Mouse (Mus musculus) spleen, embryonic (tissue): Measurements from ENCODE around the gene Aifm1.

Experiments used
- CTCF ChIA-PET: fragments of 350-600 bp; sonication (Branson Sonifier 250); formaldehyde crosslinking; loops from one replicate; lab custom pipeline; 2022; lab: Charles Lee

Gene Aifm1

DNA sequence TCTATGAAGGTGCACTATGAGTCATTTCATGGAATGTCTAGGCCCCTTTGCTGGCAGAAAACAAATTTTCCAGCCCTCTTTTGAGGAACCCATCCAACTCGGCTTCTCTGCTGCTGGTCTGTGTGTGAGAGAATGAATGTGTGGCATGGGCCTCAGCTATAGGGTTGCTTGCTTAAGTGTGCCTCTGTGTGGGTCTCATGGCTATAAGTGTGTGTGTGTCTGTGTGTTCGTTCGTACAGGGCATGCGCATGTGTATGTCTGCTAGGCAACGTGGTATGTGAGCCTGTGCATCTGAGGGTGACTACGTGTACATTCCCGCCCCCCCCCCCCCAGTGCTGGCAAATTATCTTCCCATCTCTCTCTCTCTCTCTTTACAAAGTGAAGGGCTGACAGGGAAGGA is 52.9 kb downstream of the Aifm1 start:
- CTCF ChIA-PET: no interaction called here

DNA sequence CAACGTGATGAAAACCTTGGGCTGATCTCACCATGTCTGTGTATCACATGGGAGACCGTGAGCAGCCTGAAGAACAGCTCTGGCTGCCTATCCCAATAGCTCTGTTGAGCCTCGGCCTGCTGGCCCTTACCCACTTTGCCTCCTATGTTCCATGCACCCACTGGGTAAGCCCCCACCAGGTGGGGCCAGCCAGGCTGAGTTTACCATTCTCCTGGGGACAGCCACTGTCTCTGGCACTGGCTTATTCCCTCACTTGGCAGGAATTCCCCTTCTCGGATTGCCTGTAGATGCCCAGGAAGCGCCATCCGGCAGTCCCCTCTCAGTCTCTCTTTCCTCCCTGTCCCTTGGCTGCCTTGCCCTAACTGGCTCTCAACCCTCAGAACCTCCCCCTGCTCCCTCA is 56.4 kb downstream of the Aifm1 start:
- CTCF ChIA-PET: interaction anchor here (0.8 kb wide), 1 partner anchor 28 kb away, joined by 10 read pairs; no protein-coding TSS in a partner anchor

DNA sequence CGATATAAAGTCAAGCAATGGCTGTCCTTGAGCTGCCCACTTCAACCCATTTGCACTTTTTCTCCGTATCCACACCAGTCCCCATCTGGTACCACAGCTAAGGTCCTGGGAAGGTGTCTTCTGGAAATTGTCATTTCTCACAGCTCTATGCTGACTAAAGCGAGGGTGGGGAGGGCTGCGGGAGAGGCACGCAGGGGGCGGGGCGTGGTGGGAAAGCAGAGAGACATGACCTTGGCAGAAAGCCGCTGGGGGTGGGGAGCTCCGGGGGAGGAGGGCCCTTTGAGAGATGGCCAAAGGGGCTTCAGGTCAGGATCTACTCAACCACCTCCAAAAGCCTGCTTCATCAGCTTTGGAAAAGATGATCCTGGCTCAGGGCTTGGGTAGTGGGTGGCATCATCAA is 58.3 kb downstream of the Aifm1 start:
- CTCF ChIA-PET: interaction anchor here (1.6 kb wide), 1 partner anchor 31 kb away, joined by 5 read pairs; no protein-coding TSS in a partner anchor

DNA sequence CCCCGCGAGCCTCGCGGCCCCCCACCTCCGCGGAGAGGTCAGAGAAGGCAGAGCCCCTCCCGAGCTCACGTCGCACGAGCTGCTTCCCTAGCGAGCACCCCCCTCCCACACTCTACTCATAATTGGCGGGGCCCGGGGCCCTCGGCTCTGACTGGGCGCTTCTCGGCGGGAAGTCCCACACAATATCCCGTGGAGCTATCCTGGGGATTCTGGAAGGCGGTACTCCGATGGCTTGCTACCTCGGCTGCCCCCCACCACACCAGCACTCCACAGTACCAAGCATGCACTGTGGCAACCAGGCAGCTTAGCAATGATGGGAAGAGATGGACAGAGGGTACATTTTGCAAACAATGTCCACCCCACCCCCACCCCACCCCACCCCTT is 58.9 kb downstream of the Aifm1 start:
- CTCF ChIA-PET: interaction anchor here (0.6 to 1.6 kb wide), 2 partner anchors 31 to 184 kb away, joined by 3 to 5 read pairs; no protein-coding TSS in a partner anchor

DNA sequence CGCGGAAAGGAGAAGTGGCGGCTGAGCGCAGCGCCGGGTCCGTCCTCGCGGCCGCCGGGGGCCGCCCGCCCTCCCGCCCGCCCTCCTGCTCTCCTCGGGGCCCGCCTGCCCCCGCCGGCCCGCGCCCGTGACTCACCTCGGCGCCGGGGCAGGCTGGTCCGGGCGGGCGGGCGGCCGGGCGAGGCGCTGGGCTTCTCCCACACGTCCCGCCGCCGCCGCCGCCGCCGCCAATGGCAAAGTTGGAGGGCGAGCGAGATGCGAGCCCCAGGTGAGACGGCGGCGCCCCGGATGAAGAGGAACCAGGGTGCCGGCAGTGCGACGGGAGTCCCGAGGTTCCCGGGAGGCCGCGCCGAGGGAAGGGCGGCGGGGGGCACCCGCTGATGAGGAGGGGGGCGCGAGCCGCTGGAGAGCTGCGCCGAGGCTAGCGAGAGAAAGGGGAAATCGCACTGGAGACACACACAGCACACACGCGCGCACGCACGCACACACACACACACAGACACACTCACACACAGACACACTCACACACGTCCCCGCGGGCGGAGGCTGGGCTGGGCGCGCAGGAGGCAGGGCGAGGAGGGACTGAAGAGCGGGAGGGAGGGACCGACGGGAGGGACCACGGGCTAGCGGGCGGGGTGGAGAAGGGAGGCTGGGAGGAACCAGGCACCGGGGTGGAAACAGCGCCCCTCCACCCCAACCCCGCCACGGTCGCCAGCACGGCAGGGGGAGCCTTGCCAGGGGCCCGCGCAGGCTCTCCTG is 59.4 kb downstream of the Aifm1 start:
- CTCF ChIA-PET: interaction anchor here (0.6 to 1.4 kb wide), 2 partner anchors 21 to 183 kb away, joined by 3 read pairs; no protein-coding TSS in a partner anchor

DNA sequence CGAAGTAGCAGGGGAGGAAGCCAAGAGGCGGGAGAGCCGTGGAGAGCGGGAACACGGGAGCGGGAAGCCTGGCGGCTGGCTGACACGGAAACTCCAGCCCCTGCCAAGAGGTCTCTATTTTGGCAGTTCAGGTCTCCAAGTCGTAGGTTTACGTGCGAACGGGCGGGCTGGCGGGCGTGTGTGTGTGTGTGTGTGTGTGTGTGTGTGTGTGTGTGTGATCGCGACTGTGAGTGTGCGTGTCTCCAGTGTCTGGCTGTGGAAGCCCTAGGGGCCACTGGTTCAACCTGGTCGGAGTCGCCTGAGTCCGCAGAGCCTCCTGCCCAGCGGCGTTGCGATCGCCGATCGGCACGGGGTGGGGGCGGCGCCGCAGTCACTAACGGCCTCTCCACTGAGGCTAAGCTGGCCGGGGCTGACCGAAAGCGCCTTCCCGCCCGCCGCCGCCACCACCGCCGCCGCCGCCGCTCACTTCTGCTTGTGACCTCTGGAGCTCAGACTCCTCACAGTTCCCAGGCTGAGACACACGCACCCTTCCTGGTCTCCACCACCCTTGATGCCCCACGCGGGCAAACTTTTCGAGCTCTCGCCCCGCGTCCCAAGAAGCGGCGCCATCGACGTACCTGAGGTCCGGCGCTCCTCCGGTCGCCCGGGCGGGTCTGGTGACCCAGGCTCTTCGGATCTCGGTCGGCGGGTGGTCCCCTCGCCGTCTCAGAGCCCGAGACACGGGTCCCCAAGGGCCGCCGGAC is 60.3 kb downstream of the Aifm1 start:
- CTCF ChIA-PET: interaction anchor here (0.6 to 1.4 kb wide), 4 partner anchors 17 to 277 kb away, joined by 3 read pairs; no protein-coding TSS in a partner anchor

DNA sequence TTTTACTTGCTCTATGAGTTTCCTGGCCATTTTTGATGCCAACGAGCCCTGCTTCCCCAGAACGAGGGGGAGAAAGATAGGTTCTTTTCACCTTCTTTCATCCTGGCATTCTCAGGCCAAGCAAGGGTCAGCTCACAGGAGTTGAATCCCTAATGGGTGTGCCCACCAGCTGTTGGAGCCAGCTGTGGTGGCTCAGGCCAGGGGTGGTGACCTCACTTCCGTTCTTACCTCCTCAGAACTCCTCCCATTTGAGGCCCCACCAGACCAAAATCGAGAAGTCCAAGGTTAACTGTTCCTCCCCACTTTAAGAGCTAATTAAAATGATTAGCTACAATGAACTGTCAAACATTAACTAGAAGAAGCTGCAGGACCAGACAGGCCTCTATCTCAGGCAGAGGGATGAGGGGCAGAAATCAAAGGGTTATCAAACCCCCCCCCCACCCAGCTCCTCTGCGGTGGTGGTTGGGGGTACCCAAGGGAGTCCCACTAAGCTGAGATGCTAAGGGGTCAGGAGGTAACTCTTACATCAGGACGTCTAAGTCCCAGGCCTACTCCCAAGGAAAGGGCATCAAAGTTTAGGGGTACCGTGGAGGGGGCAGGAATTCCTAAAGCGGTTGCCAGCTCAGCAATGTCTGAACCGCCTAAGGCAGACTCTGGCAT is 61.0 kb downstream of the Aifm1 start:
- CTCF ChIA-PET: interaction anchor here (0.6 to 1.4 kb wide), 4 partner anchors 16 to 276 kb away, joined by 3 read pairs; no protein-coding TSS in a partner anchor

DNA sequence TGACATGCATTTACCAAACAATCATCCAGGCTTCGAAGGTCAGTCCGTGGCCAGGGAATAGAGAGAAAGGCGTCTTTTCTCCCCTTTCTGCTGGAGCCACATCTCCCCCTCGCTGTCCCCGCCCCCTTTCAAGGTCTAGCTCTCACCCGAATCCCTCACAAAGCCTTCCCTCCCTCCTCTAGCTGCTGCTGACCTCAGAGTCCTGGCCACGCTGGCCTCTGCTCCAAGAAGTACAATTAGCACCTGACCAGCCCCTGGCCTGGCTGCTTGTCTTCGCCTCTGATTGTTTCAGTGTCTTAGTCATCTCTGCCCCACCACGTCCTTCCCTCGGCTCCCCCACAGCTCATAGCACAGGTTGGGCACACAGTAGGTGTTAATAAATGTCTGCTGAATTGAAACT is 63.7 kb downstream of the Aifm1 start:
- CTCF ChIA-PET: no interaction called here

DNA sequence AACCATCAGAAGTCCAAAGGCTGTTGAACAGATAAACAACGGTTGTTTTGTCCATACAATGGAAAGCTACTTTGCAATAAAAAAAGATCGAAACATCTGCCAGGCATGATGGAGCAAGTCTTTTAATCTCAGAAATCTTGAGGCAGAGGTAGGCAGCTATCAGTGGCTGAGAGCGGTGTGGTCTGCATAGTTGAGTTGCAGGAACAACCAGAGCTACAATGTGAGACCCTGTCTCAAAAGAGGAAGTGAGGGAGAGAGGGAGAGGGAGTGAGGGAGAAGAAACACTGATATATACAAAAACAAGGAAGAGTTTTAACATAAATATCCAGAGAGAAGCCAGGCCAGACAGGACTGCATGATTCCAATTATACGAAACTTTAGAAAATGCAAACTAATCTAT is 68.7 kb downstream of the Aifm1 start:
- CTCF ChIA-PET: no interaction called here

DNA sequence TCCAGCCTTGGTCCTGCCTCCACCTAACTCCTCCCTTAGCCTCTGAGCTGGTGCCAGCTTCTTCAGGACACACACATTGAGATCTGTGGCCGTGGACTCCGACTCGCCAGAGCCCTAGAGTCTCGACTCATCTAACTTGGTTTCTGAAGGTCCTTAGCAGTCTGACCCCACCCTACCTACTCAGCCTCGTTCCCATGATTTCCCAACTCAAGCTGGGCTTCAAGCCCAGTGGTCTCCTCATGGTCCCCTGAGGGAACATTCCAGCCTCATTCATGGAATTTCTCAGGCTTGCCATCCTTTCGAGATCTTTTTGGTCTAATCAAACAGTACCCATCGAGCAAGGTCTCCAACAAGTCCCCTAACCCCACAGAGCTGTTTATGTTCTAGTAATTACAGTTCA is 71.4 kb downstream of the Aifm1 start:
- CTCF ChIA-PET: no interaction called here

DNA sequence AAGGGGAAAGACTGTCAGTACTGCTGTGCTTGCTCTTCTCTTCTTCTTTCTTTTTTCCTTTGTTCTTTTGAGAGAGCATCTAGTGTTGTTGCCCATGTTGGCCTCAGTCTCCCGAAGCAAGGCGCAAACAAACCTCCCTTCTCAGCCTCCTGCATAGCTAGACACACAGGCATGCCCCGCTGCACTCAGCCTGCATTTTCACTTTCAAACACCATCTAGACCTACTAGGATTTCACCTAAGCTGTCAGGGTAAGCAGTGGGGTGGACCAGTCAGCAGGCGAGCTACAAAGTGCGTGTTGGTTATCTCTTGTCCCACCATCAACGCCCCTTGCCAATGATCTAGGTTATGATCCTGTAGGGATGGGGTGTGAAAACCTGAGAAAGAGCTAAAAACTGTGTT is 71.8 kb downstream of the Aifm1 start:
- CTCF ChIA-PET: no interaction called here

DNA sequence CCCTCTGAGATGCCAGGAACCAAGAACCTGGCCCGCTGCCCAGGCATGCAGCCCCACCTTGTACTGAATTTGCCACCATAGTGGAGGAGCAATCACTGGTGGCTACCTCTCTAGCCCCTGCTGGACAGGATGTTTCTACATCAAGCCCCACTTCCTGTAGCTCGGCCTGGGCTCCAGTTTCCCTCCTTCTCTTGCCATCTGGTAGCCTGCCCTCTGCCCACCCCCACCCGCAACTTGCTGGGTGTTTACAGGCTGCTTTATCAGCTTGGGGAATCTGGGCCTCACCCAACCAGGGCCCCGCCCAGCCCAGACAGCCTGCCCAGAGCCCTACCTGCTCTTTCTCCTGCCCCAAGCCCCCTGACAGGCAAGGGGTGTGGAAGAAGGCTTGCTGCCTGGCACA is 74.3 kb downstream of the Aifm1 start:
- CTCF ChIA-PET: no interaction called here

DNA sequence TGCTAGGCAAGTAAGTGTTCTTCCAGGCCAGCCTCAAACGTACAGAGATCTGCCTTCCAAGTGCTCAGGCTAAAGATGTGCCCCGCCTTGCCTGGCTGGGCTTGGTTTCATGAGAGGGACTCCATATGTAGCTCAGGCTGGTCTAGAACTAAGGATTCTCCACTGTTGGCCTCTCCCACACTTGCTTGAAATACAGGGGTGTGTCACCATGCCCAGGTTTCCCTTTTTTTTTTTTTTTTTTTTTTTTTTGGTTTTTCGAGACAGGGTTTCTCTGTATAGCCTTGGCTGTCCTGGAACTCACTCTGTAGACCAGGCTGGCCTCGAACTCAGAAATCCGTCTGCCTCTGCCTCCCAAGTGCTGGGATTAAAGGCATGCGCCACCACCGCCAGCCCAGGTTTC is 77.3 kb downstream of the Aifm1 start:
- CTCF ChIA-PET: interaction anchor here (1.1 kb wide), 1 partner anchor 16 kb away, joined by 3 read pairs; no protein-coding TSS in a partner anchor

DNA sequence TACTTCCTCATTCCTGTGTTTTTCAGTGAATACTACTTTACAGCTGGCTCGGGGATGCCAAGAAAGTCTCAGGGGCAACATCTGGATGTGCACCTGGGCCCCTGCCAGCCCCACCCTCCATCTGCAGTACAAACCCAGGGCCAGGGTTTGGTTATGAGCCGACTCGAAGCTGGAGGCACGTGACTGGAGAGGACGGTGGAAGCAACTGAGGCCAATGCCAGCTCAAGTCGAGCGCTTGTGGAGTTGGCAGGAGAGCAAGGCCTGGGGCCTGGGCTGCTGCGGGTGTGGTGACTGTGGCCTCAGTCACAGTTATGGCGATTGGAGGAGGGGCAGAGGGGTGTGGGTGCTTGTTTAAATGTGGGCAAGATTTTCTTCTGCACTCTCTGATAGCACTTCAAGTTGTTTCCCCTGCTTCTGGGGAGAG is 77.9 kb downstream of the Aifm1 start:
- CTCF ChIA-PET: no interaction called here

DNA sequence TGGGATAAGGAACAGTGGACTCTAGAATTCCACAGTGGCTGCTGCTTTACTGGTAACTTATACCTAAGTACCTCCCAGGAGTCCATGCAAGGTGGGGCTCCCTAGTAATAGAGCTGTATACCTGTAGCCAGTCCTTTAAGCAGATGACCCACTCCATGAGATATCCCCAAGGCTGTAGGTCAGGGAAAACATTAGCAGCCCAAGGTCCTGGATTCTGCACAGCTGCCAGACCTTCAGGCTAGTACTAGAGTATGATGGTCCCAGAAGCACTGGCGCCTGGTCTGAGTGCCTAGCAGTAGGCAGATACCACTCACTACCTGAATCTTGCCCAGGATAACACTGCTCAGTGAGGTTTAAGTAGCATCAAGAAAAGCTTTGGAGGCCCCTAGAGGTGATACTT is 79.1 kb downstream of the Aifm1 start:
- CTCF ChIA-PET: interaction anchor here (0.5 kb wide), 1 partner anchor 36 kb away, joined by 3 read pairs; no protein-coding TSS in a partner anchor

DNA sequence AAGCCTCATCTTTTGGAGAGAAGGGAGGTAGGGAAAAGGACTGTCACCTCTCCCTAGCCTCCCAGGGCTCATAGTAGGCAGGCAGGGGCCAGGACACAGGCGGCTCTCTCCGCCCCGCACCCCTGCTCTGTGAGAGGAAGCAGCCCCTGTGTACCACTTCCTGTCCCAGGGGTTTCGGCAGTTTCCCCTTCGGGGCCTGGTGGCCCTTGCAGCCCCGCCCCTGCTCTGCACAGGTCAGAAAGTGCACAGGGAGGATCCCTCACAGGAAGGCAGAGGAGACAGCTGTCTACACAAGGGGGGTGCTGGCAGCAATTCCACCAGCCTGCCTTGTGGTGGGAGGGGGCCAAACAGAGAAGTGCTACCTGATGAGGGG is 79.8 kb downstream of the Aifm1 start:
- CTCF ChIA-PET: interaction anchor here (0.6 to 1.8 kb wide), 3 partner anchors 9 to 215 kb away, joined by 3 to 6 read pairs (median 3); no protein-coding TSS in a partner anchor

DNA sequence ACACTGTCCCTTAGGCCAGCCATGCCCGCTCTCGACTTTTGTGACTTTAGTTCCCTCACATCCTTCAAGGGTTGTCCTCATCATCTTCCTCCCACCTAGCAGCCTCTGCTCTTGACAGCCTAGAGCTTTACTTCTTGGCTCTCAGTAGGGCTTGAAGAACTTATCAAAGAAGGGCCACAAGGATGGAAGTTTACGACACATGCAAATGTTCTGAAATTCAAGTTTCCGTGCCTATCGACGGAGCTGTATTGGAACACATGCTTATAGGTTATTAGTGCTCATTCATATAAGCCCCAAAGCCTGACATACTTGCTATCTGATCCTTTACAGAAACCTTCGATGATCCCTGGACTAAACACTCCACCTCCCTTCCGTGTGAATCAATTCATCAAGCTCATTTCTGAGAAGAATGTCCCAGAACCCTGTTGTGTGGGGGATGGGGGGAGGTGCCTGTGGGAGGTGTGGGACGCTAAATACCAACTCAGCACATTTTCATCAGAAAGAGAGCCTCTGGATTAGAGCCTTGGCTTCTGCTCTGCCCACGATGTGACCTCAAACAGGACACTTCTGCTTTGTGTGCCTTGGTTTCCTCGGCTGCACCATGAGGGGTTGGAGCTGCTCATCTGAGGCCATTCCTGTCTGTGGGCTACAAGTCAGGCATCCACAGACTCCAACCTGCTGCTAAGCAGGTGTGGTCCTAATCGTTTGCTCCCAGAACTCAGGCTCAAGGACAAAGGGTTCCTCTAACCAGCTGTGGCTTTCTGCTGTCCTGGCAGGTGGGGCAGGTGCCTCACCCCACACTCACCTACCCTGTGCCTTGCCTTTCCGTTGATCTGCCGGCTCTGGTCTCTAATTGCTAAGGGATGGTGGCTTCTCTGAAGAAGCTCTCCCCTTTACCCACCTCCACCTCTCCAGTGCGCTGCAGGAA is 80.5 kb downstream of the Aifm1 start:
- CTCF ChIA-PET: interaction anchor here (0.6 to 1.8 kb wide), 3 partner anchors 9 to 215 kb away, joined by 3 to 6 read pairs (median 3); no protein-coding TSS in a partner anchor

DNA sequence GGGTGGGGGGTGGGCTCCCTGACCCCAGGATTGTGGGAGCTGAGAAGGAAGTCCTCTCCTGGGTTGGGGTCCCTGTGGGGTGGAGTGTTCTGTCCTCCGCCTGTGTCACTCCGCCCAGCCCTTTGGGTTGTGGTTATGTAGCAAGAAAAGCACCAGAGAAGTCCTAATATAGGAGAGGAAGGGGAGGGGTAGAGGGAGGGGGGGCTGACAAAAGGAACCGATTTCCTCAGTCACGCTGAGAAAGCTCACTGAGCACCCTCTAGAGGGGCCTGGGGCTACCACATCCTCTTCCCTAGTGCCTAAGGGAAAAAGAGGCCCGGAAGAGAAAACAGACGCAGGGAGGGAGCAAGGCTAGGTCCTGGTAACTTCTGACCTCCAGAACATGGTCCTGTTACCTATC is 83.8 kb downstream of the Aifm1 start:
- CTCF ChIA-PET: interaction anchor here (0.6 to 1.0 kb wide), 2 partner anchors 18 to 27 kb away, joined by 4 to 10 read pairs; no protein-coding TSS in a partner anchor

DNA sequence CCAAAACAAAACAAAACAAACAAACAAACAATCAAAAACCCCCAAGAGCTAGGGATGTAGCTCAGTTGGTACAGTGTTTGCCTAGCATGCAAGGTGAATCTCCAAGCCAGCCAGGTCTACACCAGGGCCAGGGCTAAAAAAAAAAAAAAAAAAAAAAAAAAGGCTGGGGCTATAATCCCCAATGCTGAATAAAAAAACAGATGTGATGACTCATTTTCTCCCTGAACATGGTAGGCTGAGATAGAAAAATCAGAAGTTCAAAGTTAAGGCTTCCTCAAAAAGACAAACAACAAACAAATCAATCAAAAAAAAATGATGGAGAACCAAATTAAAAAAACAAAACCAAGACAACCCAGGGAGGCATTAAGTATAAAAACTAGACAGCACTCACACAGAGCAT is 84.3 kb downstream of the Aifm1 start:
- CTCF ChIA-PET: interaction anchor here (0.6 to 1.0 kb wide), 2 partner anchors 18 to 27 kb away, joined by 4 to 10 read pairs; no protein-coding TSS in a partner anchor

DNA sequence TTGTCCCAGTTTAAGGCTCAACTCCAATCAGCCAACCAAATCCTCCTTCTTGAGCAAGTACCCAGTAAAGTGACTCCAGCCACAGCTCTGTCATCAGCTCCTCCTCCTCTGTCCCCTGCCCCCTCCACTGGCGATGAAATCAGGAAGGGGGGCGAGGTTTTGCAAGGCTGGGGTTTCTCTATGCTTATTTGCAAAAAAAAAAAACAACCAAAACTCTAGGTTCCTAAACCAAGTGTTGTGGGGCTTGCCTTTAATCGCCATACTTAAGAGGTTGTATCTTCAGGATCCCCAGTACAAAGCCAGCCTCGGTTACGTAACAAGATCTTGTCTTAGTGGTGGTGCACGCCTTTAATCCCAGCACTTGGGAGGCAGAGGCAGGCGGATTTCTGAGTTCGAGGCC is 84.7 kb downstream of the Aifm1 start:
- CTCF ChIA-PET: interaction anchor here (0.6 to 1.0 kb wide), 2 partner anchors 28 to 89 kb away, joined by 3 to 10 read pairs; no protein-coding TSS in a partner anchor
